Mouse (Mus musculus) C2C12 (cell line): ENCODE measurements around the gene Lpin2. TPM values are rescaled to one million over a fixed set of nuclear protein-coding genes. Genes with fewer than 3 reads are reported as not detected.

Source experiments
- H3K27me3 ChIP-seq: one replicate; pipeline ENCODE4 v1.6.1; 2011; ENCODE audit not compliant: control insufficient read depth, insufficient read depth, insufficient read length
- H3K36me3 ChIP-seq: one replicate; pipeline ENCODE4 v1.6.1; 2011; ENCODE audit not compliant: control insufficient read depth, insufficient read depth
- H3K4me3 ChIP-seq: one replicate; pipeline ENCODE4 v1.5.1; 2011; ENCODE audit warnings: mild to moderate bottlenecking, control low read depth; ENCODE audit not compliant: poor library complexity, insufficient read depth, severe bottlenecking
- H3K79me2 ChIP-seq: one replicate; pipeline ENCODE4 v1.6.1; 2011; ENCODE audit not compliant: control insufficient read depth, insufficient read depth
- H3K79me3 ChIP-seq: one replicate; pipeline ENCODE4 v1.6.1; 2011; ENCODE audit warnings: low read depth, control low read depth
- H3ac ChIP-seq: one replicate; pipeline ENCODE3; 2011; ENCODE audit warnings: low read depth; ENCODE audit not compliant: control insufficient read depth, insufficient read length
- CEBPB ChIP-seq: IDR thresholded peaks from one replicate; pipeline ENCODE4 v1.6.1; 2011; ENCODE audit warnings: low read depth, mild to moderate bottlenecking, control low read depth, moderate library complexity
- CTCF ChIP-seq: IDR thresholded peaks from one replicate; pipeline ENCODE4 v1.5.1; 2011; ENCODE audit not compliant: control insufficient read depth, insufficient read depth, insufficient read length
- FOSL1 ChIP-seq: IDR thresholded peaks from one replicate; pipeline ENCODE4 v1.8.0; 2011; ENCODE audit warnings: mild to moderate bottlenecking, low read length; ENCODE audit not compliant: poor library complexity, insufficient read depth, severe bottlenecking
- MAX ChIP-seq: IDR thresholded peaks from one replicate; pipeline ENCODE4 v1.6.1; 2011; ENCODE audit warnings: mild to moderate bottlenecking, control low read depth
- MYOD1 ChIP-seq: IDR thresholded peaks from one replicate; pipeline ENCODE4 v1.6.1; 2011; ENCODE audit warnings: low read depth; ENCODE audit not compliant: control insufficient read depth, insufficient read length
- MYOG ChIP-seq: IDR thresholded peaks from one replicate; pipeline ENCODE4 v1.6.1; 2011; ENCODE audit not compliant: control insufficient read depth, insufficient read length; ENCODE audit errors: extremely low read depth
- USF1 ChIP-seq: IDR thresholded peaks from one replicate; pipeline ENCODE4 v1.6.1; 2011; ENCODE audit warnings: low read depth, mild to moderate bottlenecking, control low read depth, moderate library complexity
- polyA plus RNA-seq: library from polyadenylated mRNA; unstranded; fragments of >200 nt; fragmentation: generic; extraction: Trizol; gene quantifications from one replicate; pipeline ENCODE4 v1.2.1, GENCODE M21; 2012; ENCODE audit warnings: missing spikeins

The Lpin2 gene
- polyA plus RNA-seq, 1 experiment: 9.3 TPM

DNA sequence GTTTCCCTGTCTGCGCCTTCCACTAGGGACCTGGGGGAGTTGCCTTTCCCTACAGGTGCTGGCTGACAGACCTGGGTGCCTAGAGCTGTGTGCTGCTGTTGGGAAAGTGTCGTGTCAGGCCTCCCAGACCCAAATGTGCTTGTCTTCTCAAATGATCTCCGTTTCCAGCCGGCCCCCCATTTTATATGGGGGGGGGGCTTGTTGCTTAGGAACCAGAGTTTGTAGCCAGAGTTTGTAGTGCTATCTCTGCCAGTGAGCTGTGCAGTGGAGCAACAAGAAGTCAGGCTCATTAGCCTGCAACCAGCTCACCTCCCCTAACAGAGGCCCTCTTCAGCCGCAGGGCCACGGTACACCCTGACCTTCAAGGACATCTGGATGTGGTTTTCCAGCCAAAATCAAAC lies 69.2 kb downstream of the Lpin2 start:
- H3K79me2 ChIP-seq: no peaks in the 10 kb centered on the region
- H3K4me3 ChIP-seq: no peak overlapping the region
- no peaks in the 10 kb centered on the region for H3K79me3 ChIP-seq
- TF ChIP-seq CTCF (no peak), CEBPB (no peak), MYOG (no peak), MYOD1 (no peak), MAX (no peak), USF1 (no peak), FOSL1 (no peak)
- no peaks in the 10 kb centered on the region for H3K27me3 ChIP-seq
- H3ac ChIP-seq: no peak overlapping the region
- peaks cover 32% of the 10 kb centered on the region for H3K36me3 ChIP-seq

DNA sequence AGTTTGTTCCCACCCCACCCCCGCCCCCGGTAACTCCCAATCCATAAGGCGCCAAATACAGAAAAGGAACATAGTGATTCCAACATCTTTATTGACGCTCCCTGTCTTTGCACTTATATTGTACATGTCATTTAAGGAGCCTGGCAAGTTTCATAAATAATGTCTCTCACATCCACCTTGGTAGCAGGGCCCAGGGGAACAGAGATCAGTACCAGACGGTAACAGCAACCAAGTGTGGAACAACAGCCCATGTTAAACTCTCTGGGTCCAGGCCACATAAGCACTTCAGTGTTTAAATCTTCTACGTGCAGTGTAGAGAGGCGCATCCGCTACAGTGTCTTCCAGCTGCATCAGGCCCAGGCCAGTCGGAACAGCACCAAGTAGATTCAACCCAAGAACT lies 69.7 kb downstream of the Lpin2 start:
- H3ac ChIP-seq: no peak overlapping the region
- TF ChIP-seq CEBPB (no peak), MYOG (no peak), MYOD1 (no peak), FOSL1 (no peak), USF1 (no peak), MAX (no peak), CTCF (no peak)

GRCm38 (mm10) chr17:71253391-71253790 lies 71.0 kb downstream of the Lpin2 start:
- Histone ChIP-seq H3K4me3 (no peak overlapping the region), H3K27me3 (no peaks in the 10 kb centered on the region), H3K79me3 (no peaks in the 10 kb centered on the region), H3ac (no peak overlapping the region), H3K79me2 (no peaks in the 10 kb centered on the region), H3K36me3 (peaks cover 15% of the 10 kb centered on the region)
- TF ChIP-seq CEBPB (no peak), USF1 (no peak), MYOG (no peak)

More for the DNA sequence above, 69.7 kb downstream of the Lpin2 start:
- H3K79me3 ChIP-seq: no peaks in the 10 kb centered on the region
- H3K36me3 ChIP-seq: peaks cover 27% of the 10 kb centered on the region
- H3K27me3 ChIP-seq: no peaks in the 10 kb centered on the region
- no peaks in the 10 kb centered on the region for H3K79me2 ChIP-seq
- H3K4me3 ChIP-seq: no peak overlapping the region

DNA sequence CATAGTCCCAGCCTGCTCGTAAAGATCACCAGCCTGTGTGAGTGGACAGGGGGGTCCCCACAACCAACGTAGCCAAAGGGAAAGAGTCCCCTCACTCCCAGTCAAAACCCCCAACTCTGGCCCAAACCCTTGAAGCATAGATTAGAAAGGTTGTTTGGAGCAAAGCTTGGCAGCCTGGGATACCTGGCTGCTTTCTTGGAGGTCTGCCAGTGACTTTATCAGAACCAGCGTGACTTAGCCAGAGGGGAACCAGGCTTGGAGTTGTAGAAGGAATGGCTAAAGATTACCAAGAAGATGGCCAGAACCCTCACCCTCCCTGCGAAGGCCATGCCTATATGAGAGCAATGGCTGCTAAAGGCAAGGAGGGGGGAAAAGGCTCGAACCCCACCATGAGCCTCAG lies 71.7 kb downstream of the Lpin2 start:
- H3ac ChIP-seq: no peak overlapping the region
- no peaks in the 10 kb centered on the region for H3K79me2 ChIP-seq
- peaks cover 8% of the 10 kb centered on the region for H3K36me3 ChIP-seq
- TF ChIP-seq CTCF: no peak
- TF ChIP-seq CEBPB: no peak
- no peak for TF ChIP-seq MAX
- TF ChIP-seq MYOD1: no peak
- no peak for TF ChIP-seq USF1
- TF ChIP-seq MYOG: no peak
- no peak for TF ChIP-seq FOSL1
- no peaks in the 10 kb centered on the region for H3K27me3 ChIP-seq
- H3K4me3 ChIP-seq: no peak overlapping the region
- H3K79me3 ChIP-seq: no peaks in the 10 kb centered on the region

GRCm38 (mm10) chr17:71254736-71255135 lies 72.4 kb downstream of the Lpin2 start:
- Histone ChIP-seq H3ac (no peak overlapping the region), H3K36me3 (peaks cover 2% of the 10 kb centered on the region)

DNA sequence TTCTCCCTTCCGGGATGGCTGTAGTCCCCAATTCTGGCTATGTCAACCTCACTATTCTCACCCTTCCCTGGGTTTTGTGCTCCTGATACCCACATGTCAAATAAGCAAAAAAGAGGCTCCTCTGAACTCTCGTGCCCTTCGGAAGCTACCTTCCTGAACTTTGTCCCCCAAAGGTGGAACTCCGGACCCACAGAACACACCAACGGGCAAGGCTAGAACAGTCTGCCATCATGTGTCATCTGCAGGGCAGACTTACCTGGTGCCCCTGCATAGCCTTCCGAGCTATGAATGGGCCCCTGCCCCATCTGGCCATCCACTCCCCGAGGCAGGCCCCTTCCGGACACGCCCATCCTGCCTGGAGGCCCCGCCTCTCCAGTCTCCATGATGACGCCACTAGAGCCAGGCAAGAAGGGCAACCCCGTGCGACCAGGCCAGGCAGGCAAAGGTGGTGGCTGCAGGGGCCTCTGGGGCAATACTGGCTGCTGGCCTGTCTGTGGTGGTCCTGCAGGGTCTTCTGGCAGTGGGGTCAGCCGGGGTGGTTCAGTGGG lies 73.8 kb downstream of the Lpin2 start:
- no peak for TF ChIP-seq CEBPB
- no peak for TF ChIP-seq FOSL1
- no peak for TF ChIP-seq MYOG
- no peak for TF ChIP-seq MAX
- no peak for TF ChIP-seq USF1
- TF ChIP-seq CTCF: no peak
- no peak for TF ChIP-seq MYOD1
- no peak overlapping the region for H3K4me3 ChIP-seq
- H3K36me3 ChIP-seq: no peaks in the 10 kb centered on the region
- H3K79me3 ChIP-seq: no peaks in the 10 kb centered on the region
- no peaks in the 10 kb centered on the region for H3K79me2 ChIP-seq
- no peaks in the 10 kb centered on the region for H3K27me3 ChIP-seq
- no peak overlapping the region for H3ac ChIP-seq

More at GRCm38 (mm10) chr17:71254736-71255135, 72.4 kb downstream of the Lpin2 start:
- Histone ChIP-seq H3K79me3 (no peaks in the 10 kb centered on the region), H3K4me3 (no peak overlapping the region), H3K27me3 (no peaks in the 10 kb centered on the region), H3K79me2 (no peaks in the 10 kb centered on the region)
- TF ChIP-seq MYOG: no peak
- no peak for TF ChIP-seq USF1
- TF ChIP-seq CTCF: no peak
- no peak for TF ChIP-seq CEBPB
- TF ChIP-seq FOSL1: no peak
- TF ChIP-seq MAX: no peak
- no peak for TF ChIP-seq MYOD1
